Mouse (Mus musculus): ENCODE data around the gene Spem2.
"Not testable (repeated sequence)": the region's sequence is repeated elsewhere in the genome, so short reads cannot be mapped to it uniquely, and the experiment has no call there.

Spem2 gene

GRCm38 (mm10) chr11:69818365-69818764 is at the start of gene Spem2:
Gene Spem2, minus strand, starts transcription at chr11:69818465.
- DNase-seq: no peak

GRCm38 (mm10) chr11:69867335-69867734 is 49.1 kb upstream of the Spem2 start:
- no peak for DNase-seq

DNA sequence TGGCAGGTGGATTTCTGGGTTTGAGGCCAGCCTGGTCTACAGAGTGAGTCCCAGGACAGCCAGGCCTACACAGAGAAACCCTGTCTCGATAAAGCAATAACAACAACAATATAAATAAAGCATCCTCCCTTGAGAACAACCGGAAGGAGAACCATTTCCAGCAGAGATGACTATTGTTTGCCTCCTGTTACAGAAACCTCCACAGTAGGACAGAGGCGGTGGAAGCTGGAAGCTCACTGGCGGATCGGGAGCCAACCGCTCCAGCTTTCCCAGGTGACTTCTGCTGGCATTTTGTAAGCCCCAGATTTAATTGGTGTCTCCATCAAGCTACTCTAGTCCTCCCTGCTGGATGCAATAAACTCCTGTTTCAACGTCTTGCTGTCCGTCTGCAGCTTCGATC is 47.3 kb upstream of the Spem2 start:
- DNase-seq: no peak

GRCm38 (mm10) chr11:69864138-69864860 is 46.0 kb upstream of the Spem2 start:
- no peak for DNase-seq

- DNase-seq: not testable (repeated sequence)
Measured at GRCm38 (mm10) chr11:69863729-69864128, 45.5 kb upstream of the Spem2 start.

GRCm38 (mm10) chr11:69858113-69858998 is 40.1 kb upstream of the Spem2 start, which contains the start of gene Tnk1:
Gene Tnk1, minus strand, starts transcription at chr11:69858730.
- DNase-seq: peak; percentile 63

GRCm38 (mm10) chr11:69855347-69855746 is 37.1 kb upstream of the Spem2 start:
- DNase-seq: peak; percentile 65

DNA sequence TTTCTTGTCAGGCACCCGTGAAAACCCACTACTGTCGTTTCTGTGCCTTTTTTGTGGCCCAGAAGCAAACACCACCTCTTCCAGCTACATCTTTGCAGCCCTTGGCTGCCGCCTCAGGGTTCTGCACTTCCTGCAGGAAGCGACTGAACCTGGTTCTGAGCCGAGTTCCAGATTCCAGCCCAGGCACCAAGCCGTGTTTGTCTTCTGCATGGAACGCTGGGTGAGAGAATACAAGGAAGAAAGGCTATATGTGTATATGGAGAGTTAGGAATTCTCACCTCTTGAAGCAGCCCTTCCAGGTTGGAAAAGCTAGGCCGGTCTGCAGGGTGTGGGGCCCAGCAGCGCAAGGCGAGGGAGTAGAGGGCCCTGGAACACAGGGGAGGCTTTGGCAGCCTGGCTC is 36.4 kb upstream of the Spem2 start:
- no peak for DNase-seq

DNA sequence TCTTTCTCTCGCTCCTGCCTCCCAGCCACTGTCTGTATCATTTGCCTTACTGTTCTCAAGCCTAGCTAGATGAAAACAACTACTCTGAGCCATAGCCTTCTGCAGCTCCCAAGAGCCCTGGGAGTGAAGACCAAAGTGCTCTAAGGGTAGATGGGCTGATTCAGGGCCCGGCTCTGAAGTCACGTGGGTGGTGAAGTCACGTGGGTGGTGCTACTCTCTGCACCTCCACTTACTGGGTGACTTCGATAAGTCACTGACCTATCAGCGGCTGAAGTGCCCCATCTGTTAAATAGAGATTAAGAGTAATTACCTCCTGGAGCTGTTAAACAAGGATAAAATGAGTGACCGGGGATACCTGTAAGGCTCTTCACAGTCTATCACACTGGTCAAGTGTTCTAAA is 35.7 kb upstream of the Spem2 start:
- DNase-seq: peak; percentile 47

DNA sequence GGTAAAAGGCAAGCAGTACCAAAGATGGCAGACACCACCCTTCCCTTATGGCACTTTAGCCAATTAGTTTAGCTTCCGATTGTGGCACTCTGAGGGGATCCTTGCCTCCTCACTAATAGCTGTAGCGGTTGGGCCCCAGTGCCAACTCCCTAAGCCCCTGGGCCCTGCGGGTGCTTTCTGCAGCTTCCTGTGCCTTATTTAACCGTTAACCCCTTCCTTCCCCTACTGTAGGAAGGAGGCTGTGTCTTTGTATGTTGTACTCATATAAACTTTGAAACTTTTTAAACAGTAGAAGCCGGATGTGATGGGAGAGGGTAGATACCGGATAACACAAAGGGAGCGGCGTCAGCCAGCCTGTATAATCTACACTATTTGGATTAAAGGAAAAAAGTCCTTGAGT is 32.5 kb upstream of the Spem2 start:
- no peak for DNase-seq

GRCm38 (mm10) chr11:69849884-69850283 is 31.6 kb upstream of the Spem2 start:
- DNase-seq: no peak

DNA sequence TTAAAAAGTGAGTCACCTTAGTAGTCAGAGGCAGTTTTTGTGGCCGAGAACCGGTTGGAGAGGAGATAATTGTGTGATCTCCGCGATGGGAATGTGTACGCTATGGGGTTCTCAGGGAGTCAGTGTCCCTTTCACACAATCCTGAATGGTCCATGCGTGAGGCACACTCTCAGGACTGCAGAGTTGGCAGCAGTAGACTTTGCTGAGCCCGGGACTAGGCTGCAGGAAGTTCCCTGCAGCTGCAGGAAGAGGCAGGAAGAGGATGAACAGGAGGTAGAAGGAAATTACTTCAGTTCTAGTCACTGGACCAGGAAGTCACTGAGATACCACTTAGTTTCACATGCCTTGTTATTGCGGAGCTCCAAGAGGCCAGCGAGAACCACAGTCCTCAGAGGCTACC is 30.9 kb upstream of the Spem2 start:
- DNase-seq: no peak

- DNase-seq: no peak
Measured at GRCm38 (mm10) chr11:69848021-69848420, 29.8 kb upstream of the Spem2 start.

- peak; percentile 58 for DNase-seq
Measured at GRCm38 (mm10) chr11:69846738-69847688, 28.7 kb upstream of the Spem2 start.

DNA sequence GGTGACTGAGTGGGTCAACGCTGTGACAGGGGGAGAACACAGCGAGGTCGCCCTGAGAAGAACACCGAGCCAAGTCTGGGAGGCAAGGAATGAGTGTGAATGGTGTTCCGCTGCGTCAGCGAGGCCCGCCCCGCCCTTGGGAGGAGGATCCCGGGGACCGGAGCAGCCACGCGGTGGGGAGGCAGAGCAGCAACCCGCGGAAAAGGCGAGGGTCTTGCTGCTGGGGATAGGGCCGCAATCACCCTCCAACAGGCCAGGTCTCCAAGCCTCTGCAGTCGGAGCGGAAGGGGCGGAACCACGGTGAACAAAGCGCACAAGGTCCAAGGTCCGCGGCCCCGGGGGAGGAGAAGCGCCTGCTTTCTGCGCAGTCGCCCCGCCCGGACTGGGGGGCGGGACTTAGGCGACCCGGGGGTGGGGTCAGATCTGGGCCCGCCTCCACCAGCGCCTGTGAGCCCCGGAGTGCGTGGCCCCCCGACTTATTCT is 28.0 kb upstream of the Spem2 start, which contains the start of gene Plscr3:
Gene Plscr3, plus strand, starts transcription at position 179 of the 483 bp plus-strand sequence.
- peak; percentile 97 for DNase-seq

GRCm38 (mm10) chr11:69838714-69839104 is 20.4 kb upstream of the Spem2 start:
- peak; percentile 45 for DNase-seq

- DNase-seq: peak; percentile 97
Measured at GRCm38 (mm10) chr11:69837952-69838713, 19.9 kb upstream of the Spem2 start, which contains the start of gene Tmem256. Gene Tmem256, plus strand, starts transcription at chr11:69838514.

- DNase-seq: no peak
Measured at GRCm38 (mm10) chr11:69837604-69837951, 19.3 kb upstream of the Spem2 start, which contains the start of gene Nlgn2. Gene Nlgn2, minus strand, starts transcription at chr11:69837784.

DNA sequence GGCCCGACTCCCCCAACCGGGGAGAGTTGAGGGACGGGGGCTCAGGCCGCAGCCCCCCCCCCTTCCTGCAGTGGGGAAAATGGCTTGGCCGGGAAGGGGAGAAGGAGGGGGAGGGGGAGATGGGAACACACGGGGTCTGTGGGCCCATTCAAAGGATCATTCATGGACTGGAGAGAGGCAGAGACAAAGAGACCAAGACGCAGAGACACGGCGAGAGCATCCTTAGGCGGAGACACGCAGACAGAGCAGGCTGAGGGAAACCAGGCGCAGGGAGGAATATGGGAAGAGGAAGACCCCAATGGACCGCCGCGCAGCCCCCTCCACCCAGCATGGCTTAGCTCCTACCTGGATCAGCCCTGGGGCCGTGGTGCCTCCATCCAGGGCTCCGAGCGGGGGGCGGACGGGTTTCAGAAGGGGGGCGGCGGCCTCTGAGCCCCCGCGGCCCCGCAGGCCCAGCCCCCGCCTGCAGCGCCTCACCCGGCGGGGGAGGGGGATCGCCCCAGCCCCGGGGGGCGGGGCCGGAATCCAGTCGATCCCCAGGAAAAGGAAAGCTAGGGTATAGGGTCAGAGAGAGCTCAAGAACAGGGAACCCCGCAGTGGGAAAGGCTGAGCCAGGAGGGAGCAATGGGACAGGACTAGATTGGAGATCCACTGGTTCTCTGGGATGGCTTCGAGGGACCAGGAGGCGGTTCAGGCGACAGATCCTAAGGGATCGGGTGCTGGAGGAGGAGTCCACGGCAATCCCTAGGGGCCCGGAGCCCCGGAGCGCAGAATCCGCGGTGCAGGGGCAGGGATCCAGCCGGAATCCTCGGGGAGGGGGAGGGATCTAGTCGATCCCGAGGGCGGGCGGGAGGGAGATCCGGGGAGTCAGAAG is 18.7 kb upstream of the Spem2 start:
- peak; percentile 63 for DNase-seq

DNA sequence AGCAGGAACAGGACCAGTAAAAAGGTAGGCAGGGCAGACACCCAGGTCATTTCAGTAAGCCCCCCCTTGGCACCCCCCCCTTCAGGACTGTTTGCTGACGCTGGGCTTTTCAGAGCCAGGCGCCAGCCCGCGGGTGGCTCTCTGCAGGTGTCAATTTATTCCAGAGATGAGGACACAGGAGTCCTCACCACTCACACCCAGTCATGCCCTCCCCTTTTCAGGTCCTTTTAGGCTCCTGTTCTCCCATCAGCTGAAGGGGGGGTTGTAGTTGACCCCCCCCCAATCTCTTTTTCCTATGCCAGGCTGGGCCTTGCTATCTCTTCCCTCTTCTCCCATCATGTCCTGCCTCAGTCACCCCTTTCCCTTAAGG is 17.7 kb upstream of the Spem2 start:
- no peak for DNase-seq
